Mouse (Mus musculus) bone marrow macrophage, adult 2 months (primary cell): ENCODE measurements around the gene Pacsin3.

Source experiments
- CTCF ChIP-seq: IDR thresholded peaks from 2 replicates; pipeline ENCODE4 v1.5.1; 2012; ENCODE audit warnings: low read depth, mild to moderate bottlenecking, low read length, moderate library complexity
- POLR2A ChIP-seq: IDR thresholded peaks from 2 replicates; pipeline ENCODE4 v1.6.1; 2012; ENCODE audit warnings: mild to moderate bottlenecking, low read depth, low read length, borderline replicate concordance

- TF ChIP-seq CTCF (no peak), POLR2A (no peak)
Observed at GRCm38 (mm10) chr2:91252512-91252911, 3.2 kb upstream of the Pacsin3 start.
